Mouse (Mus musculus) heart, postnatal 0 days (tissue): ENCODE measurements around the gene Bak1. TPM values are rescaled to one million over a fixed set of nuclear protein-coding genes. Genes with fewer than 3 reads are reported as not detected.

Experiments used
- ATAC-seq: fragments of 200-750 bp; cut with Nextera tagmentation; 2 replicates; pipeline ENCODE4 v1.8.0; 2017; ENCODE audit warnings: low read depth, moderate number of reproducible peaks, moderate library complexity; ENCODE audit not compliant: insufficient read depth
- DNase-seq: peaks from one replicate; pipeline ENCODE4 v3.0.0-alpha.2; 2016; ENCODE audit warnings: low spot score
- H3K27ac ChIP-seq: fragments of 300-500 bp; sonication (generic); 2 replicates; pipeline ENCODE4 v1.5.1; 2014; ENCODE audit warnings: low read depth, mild to moderate bottlenecking
- H3K27me3 ChIP-seq: fragments of 300-500 bp; sonication (generic); 2 replicates; pipeline ENCODE4 v1.6.1; 2014; ENCODE audit warnings: low read length, mixed read lengths; ENCODE audit not compliant: control insufficient read depth, insufficient read depth
- H3K36me3 ChIP-seq: fragments of 300-500 bp; sonication (generic); replicated peaks from 2 replicates; pipeline ENCODE4 v1.6.1; 2014; ENCODE audit warnings: low read length, mixed read lengths; ENCODE audit not compliant: control insufficient read depth, insufficient read depth
- H3K4me1 ChIP-seq: fragments of 300-500 bp; sonication (generic); 2 replicates; pipeline ENCODE4 v1.6.1; 2014; ENCODE audit warnings: antibody characterized with exemption; ENCODE audit not compliant: control insufficient read depth, insufficient read depth
- H3K4me2 ChIP-seq: fragments of 300-500 bp; sonication (generic); 2 replicates; pipeline ENCODE4 v1.6.1; 2014; ENCODE audit warnings: low read depth, mild to moderate bottlenecking, low read length, moderate library complexity
- H3K4me3 ChIP-seq: fragments of 300-500 bp; sonication (generic); 2 replicates; pipeline ENCODE4 v1.5.1; 2014; ENCODE audit warnings: low read depth, low read length
- H3K9ac ChIP-seq: fragments of 300-500 bp; sonication (generic); replicated peaks from 2 replicates; pipeline ENCODE4 v1.6.1; 2014; ENCODE audit warnings: low read depth, low read length, mixed read lengths
- H3K9me3 ChIP-seq: fragments of 300-500 bp; sonication (generic); replicated peaks from 2 replicates; pipeline ENCODE4 v1.6.1; 2016; ENCODE audit warnings: low read length; ENCODE audit not compliant: control insufficient read depth
- CTCF ChIP-seq: IDR thresholded peaks from 2 replicates; pipeline ENCODE4 v1.5.1; 2016; ENCODE audit warnings: antibody characterized with exemption, control low read depth, low read depth
- EP300 ChIP-seq: IDR thresholded peaks from 2 replicates; pipeline ENCODE4 v1.6.1; 2016; ENCODE audit warnings: antibody characterized with exemption, low read depth
- WGBS: fragments of 180-500 bp; shearing (Covaris S2); extraction: QIAGEN DNeasy Blood & Tissue Kit; methylation state at CpG from one replicate; pipeline ENCODE4 v1.1.7; 2014; 5-methylcytosine and 5-hydroxymethylcytosine counted together
- polyA plus RNA-seq: library from polyadenylated mRNA; unstranded; fragments of >200 nt; fragmentation: Nextera tagmentation; extraction: Ambion mirVana; gene quantifications from 2 replicates; pipeline ENCODE4 v1.2.1, GENCODE M21; 2015
- total RNA-seq: library from RNA; depleted of rRNA; stranded (reverse); fragments of >200 nt; gene quantifications from 2 replicates; pipeline ENCODE4 v1.2.3, GENCODE M21; 2014; ENCODE audit warnings: low replicate concordance; rRNA removed

Bak1 gene
- 77.6 and 82.4 TPM in 2 replicates for total RNA-seq
- polyA plus RNA-seq: 4.2 and 4.5 TPM in 2 replicates

DNA sequence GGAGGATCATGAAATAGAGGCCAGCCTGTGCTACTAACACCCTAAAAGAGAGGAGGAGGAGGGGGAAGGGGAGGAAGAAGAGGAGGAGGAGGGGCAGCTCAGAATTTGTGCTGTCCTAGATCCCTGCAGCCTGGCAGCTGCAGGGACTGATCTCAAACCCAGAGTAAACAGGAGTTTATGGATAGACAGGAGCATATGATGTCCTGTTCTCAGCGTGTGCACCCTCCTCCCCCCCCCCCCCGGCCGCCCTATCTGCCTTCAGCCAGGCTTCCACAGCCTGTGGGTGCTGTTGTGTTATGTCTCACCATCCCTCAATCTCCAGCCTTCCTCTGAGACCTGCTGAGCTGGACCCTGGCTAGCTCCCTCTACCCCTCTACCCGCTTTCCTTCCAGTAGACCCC, at the start of gene Bak1:
Gene Bak1, minus strand, starts transcription at position 101 of the 400 bp plus-strand sequence.
- Histone ChIP-seq H3K27ac (peak within 1 kb of the TSS; percentile 90), H3K27me3 (no peaks in the 10 kb centered on the region), H3K36me3 (peaks cover 11% of the 10 kb centered on the region; the same call in 1 of the 2 replicates), H3K4me3 (peak within 1 kb of the TSS; percentile 90), H3K9me3 (no peaks in the 10 kb centered on the region), H3K9ac (peak within 1 kb of the TSS; percentile 97), H3K4me2 (peak within 1 kb of the TSS; percentile 92), H3K4me1 (peaks cover 16% of the 10 kb centered on the region; the same call in 1 of the 2 replicates)
- DNase-seq: no peak
- TF ChIP-seq EP300: no peak
- no peak for TF ChIP-seq CTCF
- 46% methylated on average over 4 of the region's 4 CpGs for WGBS
- ATAC-seq: no peak

DNA sequence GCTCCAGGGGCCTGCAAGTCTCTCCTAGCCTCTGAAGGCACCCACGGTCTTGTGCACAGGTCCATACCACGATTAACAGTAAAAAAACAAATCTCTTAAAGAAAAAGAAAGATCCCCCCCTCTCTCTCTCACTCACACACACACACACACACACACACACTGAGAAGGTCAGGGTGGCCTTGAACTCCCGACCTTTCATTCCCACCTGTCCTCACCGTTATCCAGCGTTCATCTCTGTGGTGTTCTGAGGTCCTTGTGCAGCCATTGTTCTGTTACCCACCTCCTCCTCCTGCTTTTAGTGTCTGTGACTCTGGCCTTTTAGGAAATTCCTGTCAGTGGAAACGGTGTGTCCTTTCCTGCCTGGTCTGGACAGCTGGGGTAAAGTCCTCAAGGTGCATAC, 49.7 kb upstream of the Bak1 start:
- WGBS: 68% methylated on average over 6 of the region's 6 CpGs
- TF ChIP-seq EP300 (no peak), CTCF (no peak)
- Histone ChIP-seq H3K9ac (no peak overlapping the region), H3K27ac (no peak overlapping the region), H3K4me3 (no peak overlapping the region), H3K27me3 (no peaks in the 10 kb centered on the region), H3K9me3 (peaks cover 5% of the 10 kb centered on the region; the same call in 1 of the 2 replicates), H3K4me1 (peaks cover 7% of the 10 kb centered on the region; the same call in 1 of the 2 replicates), H3K36me3 (no peaks in the 10 kb centered on the region), H3K4me2 (no peak overlapping the region)
- ATAC-seq (no peak), DNase-seq (no peak)

DNA sequence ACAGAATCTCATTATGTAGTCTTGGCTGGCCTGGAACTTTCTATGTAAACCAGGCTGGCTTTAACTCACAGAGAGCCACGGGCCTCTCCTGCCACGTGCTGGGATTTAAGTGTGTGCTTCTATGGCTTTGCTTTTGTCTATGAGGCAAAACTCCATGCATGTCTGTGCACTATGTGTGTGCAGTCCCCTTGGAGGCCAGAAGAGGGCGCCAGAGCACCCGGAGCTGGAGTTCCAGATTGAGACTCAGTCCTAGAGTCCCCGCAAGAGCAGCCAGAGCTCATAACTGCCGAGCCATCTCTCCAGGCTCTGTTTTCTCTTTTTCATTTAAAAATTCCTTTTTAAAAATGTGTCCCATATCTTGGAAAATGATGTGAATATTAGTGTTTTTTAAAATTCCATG, 49.1 kb upstream of the Bak1 start:
- WGBS: 83% methylated on average over 6 of the region's 6 CpGs
- TF ChIP-seq CTCF: no peak
- TF ChIP-seq EP300: no peak
- ATAC-seq: no peak
- no peak for DNase-seq
- Histone ChIP-seq H3K36me3 (no peaks in the 10 kb centered on the region), H3K9me3 (peaks cover 5% of the 10 kb centered on the region; the same call in 1 of the 2 replicates), H3K9ac (no peak overlapping the region), H3K27ac (no peak overlapping the region), H3K27me3 (no peaks in the 10 kb centered on the region), H3K4me1 (peaks cover 7% of the 10 kb centered on the region; the same call in 1 of the 2 replicates), H3K4me3 (no peak overlapping the region), H3K4me2 (no peak overlapping the region)

DNA sequence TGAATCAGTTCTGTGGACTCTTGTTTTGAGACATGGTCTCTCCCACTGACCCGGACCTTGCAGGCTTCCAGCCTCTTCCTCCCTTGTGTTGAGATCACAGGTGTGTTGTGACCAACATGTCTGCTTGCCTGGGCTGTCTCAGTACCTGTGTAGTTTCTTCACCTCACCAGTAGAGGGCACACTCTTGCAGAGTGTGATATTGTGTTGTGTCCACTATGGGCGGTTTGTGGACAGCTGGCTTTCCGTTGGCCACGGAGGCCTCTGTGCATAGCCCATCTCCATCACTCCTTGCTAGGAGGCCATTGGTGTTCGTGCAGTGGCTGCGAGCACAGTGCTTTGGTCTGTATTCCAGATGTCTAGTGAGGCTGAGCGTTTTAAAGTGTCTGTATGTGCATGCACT, 48.3 kb upstream of the Bak1 start:
- 88% methylated on average over 7 of the region's 7 CpGs for WGBS
- no peak overlapping the region for H3K4me3 ChIP-seq
- no peak for ATAC-seq
- H3K36me3 ChIP-seq: no peaks in the 10 kb centered on the region
- no peak overlapping the region for H3K9ac ChIP-seq
- H3K27ac ChIP-seq: no peak overlapping the region
- H3K9me3 ChIP-seq: peaks cover 5% of the 10 kb centered on the region; the same call in 1 of the 2 replicates
- TF ChIP-seq EP300: no peak
- TF ChIP-seq CTCF: 0 out of 2 replicates have a peak, but pooled peaks have one; percentile 9
- DNase-seq: no peak
- no peaks in the 10 kb centered on the region for H3K27me3 ChIP-seq
- no peak overlapping the region for H3K4me2 ChIP-seq
- peaks cover 7% of the 10 kb centered on the region; the same call in 1 of the 2 replicates for H3K4me1 ChIP-seq

DNA sequence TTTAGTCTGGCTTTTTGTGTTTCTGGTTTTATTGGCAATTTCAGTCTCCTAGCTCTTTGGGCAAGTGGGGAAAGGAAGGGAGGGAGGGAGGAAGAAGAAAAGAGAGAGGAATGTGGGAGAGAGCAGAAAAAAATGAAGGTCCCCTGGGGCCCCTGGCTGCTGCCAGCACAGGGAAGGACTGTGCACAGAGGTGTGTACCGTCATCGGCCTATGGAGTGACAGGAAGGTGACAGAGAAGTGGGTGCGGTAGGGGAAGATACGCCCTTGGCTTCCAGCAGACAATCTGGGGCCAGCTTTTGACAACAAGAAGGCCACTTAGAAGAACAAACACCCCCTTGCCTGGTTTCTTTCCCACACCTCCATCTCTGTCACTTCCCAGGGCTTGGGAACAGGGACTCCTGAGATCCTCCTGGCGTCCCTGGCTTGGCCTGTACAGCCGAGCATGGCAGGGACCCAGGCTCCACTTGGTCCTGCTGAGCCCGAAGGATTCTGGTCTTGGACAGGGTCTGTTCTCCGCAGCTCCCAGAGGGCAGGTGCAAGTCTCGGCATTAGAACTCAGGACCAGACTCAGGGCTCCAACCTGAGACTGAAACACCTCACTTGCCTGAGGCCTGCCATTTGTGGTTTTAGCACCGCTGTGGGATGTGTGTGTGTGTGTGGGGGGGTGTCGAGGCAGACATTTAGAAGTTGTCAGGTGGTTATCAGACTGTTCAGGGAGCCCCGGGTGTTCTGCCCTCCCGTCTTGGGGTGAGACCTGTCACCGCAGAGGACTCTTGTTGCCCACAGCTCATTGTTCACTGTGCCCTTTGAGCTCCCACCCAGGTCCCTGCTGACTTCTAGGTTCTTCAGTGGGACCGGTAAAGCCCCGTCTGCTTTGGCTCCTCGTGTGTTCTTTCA, 46.3 kb upstream of the Bak1 start:
- no peaks in the 10 kb centered on the region for H3K36me3 ChIP-seq
- no peak overlapping the region for H3K9ac ChIP-seq
- H3K27ac ChIP-seq: no peak overlapping the region
- no peaks in the 10 kb centered on the region for H3K27me3 ChIP-seq
- WGBS: 66% methylated on average over 17 of the region's 17 CpGs
- DNase-seq: no peak
- no peak for TF ChIP-seq CTCF
- no peak for TF ChIP-seq EP300
- ATAC-seq: no peak
- H3K9me3 ChIP-seq: peaks cover 5% of the 10 kb centered on the region; the same call in 1 of the 2 replicates
- no peak overlapping the region for H3K4me2 ChIP-seq
- no peak overlapping the region for H3K4me3 ChIP-seq
- H3K4me1 ChIP-seq: peaks cover 7% of the 10 kb centered on the region; the same call in 1 of the 2 replicates
